Mouse (Mus musculus): ENCODE measurements around the gene Agpat2.

GRCm38 (mm10) chr2:26590962-26591361 lies 13.3 kb downstream of the Agpat2 start:
- TF ChIP-seq CTCF (IDR thresholded peaks at IDR 0.05; ENCODE audit: low read depth, low read length) (no peak), TAL1 (conservative IDR thresholded peaks at IDR 0.05; ENCODE audit: low read depth, low read length) (no peak), POLR2AphosphoS5 (IDR thresholded peaks at IDR 0.05; ENCODE audit: insufficient replicate concordance, low read depth, low read length) (no peak), GATA1 (IDR thresholded peaks at IDR 0.05; ENCODE audit: borderline replicate concordance, low read length) (no peak), GATA2 (IDR thresholded peaks at IDR 0.05; ENCODE audit: borderline replicate concordance, low read depth, low read length) (no peak)
